Mouse (Mus musculus) megakaryocyte, adult 5-6 weeks (primary cell): ENCODE results near the gene Cd3e. TPM values are rescaled to one million over a fixed set of nuclear protein-coding genes. Genes with fewer than 3 reads are reported as not detected.

Source experiments
- ATAC-seq: 2 replicates; pipeline ENCODE4 v1.8.0; 2016; ENCODE audit warnings: mild to moderate bottlenecking, inconsistent platforms; ENCODE audit not compliant: poor library complexity, severe bottlenecking
- total RNA-seq, 2 experiments: library from RNA; stranded (forward) in 1 of 2; stranded (reverse) in 1 of 2; fragments of 153-499, 151-499 nt in 1 of 2; fragments of 221-1000, 200-1000 nt in 1 of 2; gene quantifications; 2 replicates each; pipeline versions ENCODE4 v1.2.3 to v1.2.4; 2015 to 2017

The Cd3e gene
- total RNA-seq, 2 experiments from 2014 or later: 0.73 to 3.5 TPM

- no peak for ATAC-seq
Measured at GRCm38 (mm10) chr9:45018031-45018430, 8.6 kb upstream of the Cd3e start.

- no peak for ATAC-seq
Measured at GRCm38 (mm10) chr9:45015841-45016240, 6.4 kb upstream of the Cd3e start.

GRCm38 (mm10) chr9:45014879-45015278 lies 5.5 kb upstream of the Cd3e start:
- ATAC-seq: 0 out of 2 replicates have a peak, but pooled peaks have one; percentile 54

GRCm38 (mm10) chr9:45011291-45011690 lies 1.9 kb upstream of the Cd3e start:
- ATAC-seq: no peak

GRCm38 (mm10) chr9:45010461-45010860 lies 1.0 kb upstream of the Cd3e start:
- no peak for ATAC-seq

- no peak for ATAC-seq
Measured at GRCm38 (mm10) chr9:45008342-45008741, 1.1 kb downstream of the Cd3e start.

GRCm38 (mm10) chr9:45007404-45007803 lies 2.0 kb downstream of the Cd3e start:
- no peak for ATAC-seq

- ATAC-seq: no peak
Measured at GRCm38 (mm10) chr9:45000249-45000648, 9.2 kb downstream of the Cd3e start.

- ATAC-seq: no peak
Measured at GRCm38 (mm10) chr9:44999776-45000175, 9.7 kb downstream of the Cd3e start.

GRCm38 (mm10) chr9:44999171-44999570 lies 10.3 kb downstream of the Cd3e start:
- no peak for ATAC-seq

GRCm38 (mm10) chr9:44998138-44998537 lies 11.3 kb downstream of the Cd3e start:
- ATAC-seq: no peak

GRCm38 (mm10) chr9:44996590-44996989 lies 12.8 kb downstream of the Cd3e start:
- no peak for ATAC-seq

- no peak for ATAC-seq
Measured at GRCm38 (mm10) chr9:44994962-44995361, 14.5 kb downstream of the Cd3e start.

GRCm38 (mm10) chr9:44993268-44993667 lies 16.2 kb downstream of the Cd3e start:
- ATAC-seq: no peak

- ATAC-seq: no peak
Measured at GRCm38 (mm10) chr9:44992271-44992670, 17.2 kb downstream of the Cd3e start.

- no peak for ATAC-seq
Measured at GRCm38 (mm10) chr9:44991821-44992220, 17.6 kb downstream of the Cd3e start.

- ATAC-seq: peak; percentile 53
Measured at GRCm38 (mm10) chr9:44986976-44987375, 22.5 kb downstream of the Cd3e start.

- peak; percentile 96 for ATAC-seq
Measured at GRCm38 (mm10) chr9:44986242-44986781, 23.1 kb downstream of the Cd3e start.

GRCm38 (mm10) chr9:44985721-44986161 lies 23.7 kb downstream of the Cd3e start:
- no peak for ATAC-seq

GRCm38 (mm10) chr9:44983001-44983400 lies 26.4 kb downstream of the Cd3e start:
- no peak for ATAC-seq

GRCm38 (mm10) chr9:44982531-44982930 lies 26.9 kb downstream of the Cd3e start:
- no peak for ATAC-seq

GRCm38 (mm10) chr9:44982081-44982480 lies 27.3 kb downstream of the Cd3e start:
- ATAC-seq: no peak

GRCm38 (mm10) chr9:44981676-44982075 lies 27.8 kb downstream of the Cd3e start, which contains the start of gene Cd3d:
TSS of gene Cd3d (plus strand) at chr9:44981786.
- ATAC-seq: no peak
